Mouse (Mus musculus): Measurements from ENCODE around the gene Stk25. TPM values are rescaled to one million over a fixed set of nuclear protein-coding genes. Genes with fewer than 3 reads are reported as not detected.

Stk25 gene
- polyA plus RNA-seq, 1 experiment from 2014 or later = 132 TPM

DNA sequence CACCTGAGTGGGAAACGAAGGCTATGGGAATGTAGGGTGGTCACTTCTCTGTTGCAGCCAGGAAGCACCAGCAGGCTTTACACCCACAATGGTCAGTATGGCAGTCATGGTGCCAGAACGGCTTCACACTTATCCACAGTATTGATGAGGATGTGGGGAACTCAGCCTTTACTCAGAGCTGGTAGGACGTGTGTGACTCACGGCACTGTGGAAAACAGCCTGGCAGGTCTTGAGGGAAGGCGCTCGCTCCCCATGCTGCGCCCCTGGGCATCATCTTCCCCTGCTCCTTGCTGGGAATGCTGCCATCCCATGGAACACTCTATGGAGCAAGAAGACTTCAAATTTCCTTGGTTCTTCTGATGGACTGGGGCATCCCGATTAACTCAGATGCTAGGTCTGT lies 32.6 kb upstream of the Stk25 start:
- no peak overlapping the region for H3K4me2 ChIP-seq
- 87% methylated on average over 8 of the region's 8 CpGs for WGBS
- peaks cover 40% of the 10 kb centered on the region for H3K4me1 ChIP-seq
- no peaks in the 10 kb centered on the region for H3K9me3 ChIP-seq
- no peak overlapping the region for H3K4me3 ChIP-seq
- H3K9ac ChIP-seq = no peak overlapping the region
- peaks cover 46% of the 10 kb centered on the region for H3K36me3 ChIP-seq
- no peaks in the 10 kb centered on the region for H3K27me3 ChIP-seq (replicated peaks)
- no peak for ATAC-seq (ENCODE audit: extremely low read depth, insufficient number of reproducible peaks, low FRiP score, low TSS enrichment)
- H3K27ac ChIP-seq (replicated peaks) = no peak overlapping the region

DNA sequence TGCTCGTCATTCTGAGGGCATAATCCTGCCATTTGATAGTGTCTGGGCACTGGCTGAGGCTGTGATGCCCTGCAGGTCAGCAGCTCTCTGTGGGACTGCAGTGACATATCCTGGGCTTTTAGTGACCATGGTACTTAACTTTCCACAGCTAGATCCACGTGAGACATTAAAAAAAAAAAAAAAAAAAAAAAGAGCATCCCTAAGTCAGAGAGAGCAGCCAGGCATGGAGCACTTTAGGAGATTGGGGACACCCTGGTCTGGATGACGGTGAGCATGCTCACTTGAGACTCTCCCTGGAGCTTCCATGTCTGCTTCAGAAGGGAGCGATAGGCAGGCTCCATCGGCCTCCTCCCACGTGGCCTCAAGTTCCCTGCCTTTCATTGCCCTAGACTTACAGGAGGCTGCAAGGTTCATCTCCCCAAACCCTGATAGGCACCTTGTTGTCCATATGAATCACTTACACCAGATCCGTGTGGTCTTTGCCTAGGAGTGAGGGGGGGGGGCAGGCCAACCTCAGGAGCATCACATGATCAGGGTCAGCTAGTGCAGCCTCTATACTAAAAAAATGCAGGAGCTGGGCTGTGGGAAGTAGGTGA lies 31.5 kb upstream of the Stk25 start:
- Histone ChIP-seq H3K27me3 (replicated peaks) (no peaks in the 10 kb centered on the region), H3K4me1 (peaks cover 31% of the 10 kb centered on the region), H3K4me2 (no peak overlapping the region), H3K9me3 (no peaks in the 10 kb centered on the region), H3K4me3 (no peak overlapping the region), H3K36me3 (peaks cover 36% of the 10 kb centered on the region), H3K27ac (replicated peaks) (no peak overlapping the region), H3K9ac (no peak overlapping the region)
- ATAC-seq (ENCODE audit: extremely low read depth, insufficient number of reproducible peaks, low FRiP score, low TSS enrichment) = no peak
- 71% methylated on average over 7 of the region's 7 CpGs for whole genome bisulfite sequencing

DNA sequence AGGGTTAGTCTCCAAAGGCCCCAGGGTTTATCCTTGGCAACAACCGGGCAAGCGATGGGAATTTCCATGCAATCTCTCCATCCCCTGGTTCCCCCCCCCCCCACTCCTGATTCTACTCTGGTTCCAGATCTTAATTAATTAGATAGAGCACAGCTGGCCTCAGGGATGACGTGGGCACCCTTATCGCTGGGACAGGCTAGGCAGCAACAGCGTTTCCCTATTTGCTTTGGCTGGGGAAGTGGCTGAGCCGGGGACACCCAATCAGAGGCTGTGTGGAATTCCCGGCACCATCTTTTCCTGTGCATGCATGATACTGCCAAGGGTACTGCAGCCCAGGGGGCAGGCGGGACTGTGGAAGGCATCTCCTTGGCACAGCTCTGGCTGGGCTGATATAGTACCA lies 29.7 kb upstream of the Stk25 start:
- Histone ChIP-seq H3K4me1 (peaks cover 22% of the 10 kb centered on the region), H3K9ac (no peak overlapping the region), H3K36me3 (peaks cover 27% of the 10 kb centered on the region), H3K4me2 (0 out of 2 replicates have a peak overlapping the region, but pooled peaks have one; percentile 96), H3K4me3 (no peak overlapping the region), H3K27ac (replicated peaks) (0 out of 2 replicates have a peak overlapping the region, but pooled peaks have one; percentile 39), H3K9me3 (no peaks in the 10 kb centered on the region), H3K27me3 (replicated peaks) (peaks cover 10% of the 10 kb centered on the region; the same call in 1 of the 2 replicates)
- ATAC-seq (ENCODE audit: extremely low read depth, insufficient number of reproducible peaks, low FRiP score, low TSS enrichment) = no peak
- 55% methylated on average over 8 of the region's 8 CpGs for WGBS

DNA sequence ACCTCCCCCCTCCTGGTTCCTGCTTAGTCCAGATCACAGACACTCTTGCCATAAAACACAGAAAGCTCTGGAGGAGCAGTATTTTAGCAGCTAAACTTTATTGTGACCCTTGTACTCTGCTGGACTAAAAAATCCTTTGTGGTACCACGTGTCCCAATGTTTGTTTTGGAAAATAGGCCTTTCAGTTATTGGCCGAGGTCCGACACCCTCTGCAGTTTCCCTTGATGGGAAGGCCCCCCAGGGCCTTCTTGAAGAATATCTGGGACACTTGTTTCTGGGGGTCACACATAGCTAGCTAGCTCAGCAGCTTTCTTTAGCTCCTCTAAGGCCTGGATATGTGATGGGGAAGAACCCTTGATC lies 28.5 kb upstream of the Stk25 start:
- Histone ChIP-seq H3K36me3 (peaks cover 18% of the 10 kb centered on the region), H3K4me2 (peak overlapping the region; percentile 96), H3K27me3 (replicated peaks) (peaks cover 10% of the 10 kb centered on the region; the same call in 1 of the 2 replicates), H3K4me1 (peaks cover 20% of the 10 kb centered on the region), H3K4me3 (peak overlapping the region; percentile 75), H3K9me3 (no peaks in the 10 kb centered on the region), H3K9ac (peak overlapping the region; percentile 84), H3K27ac (replicated peaks) (0 out of 2 replicates have a peak overlapping the region, but pooled peaks have one; percentile 16)
- ATAC-seq (ENCODE audit: extremely low read depth, insufficient number of reproducible peaks, low FRiP score, low TSS enrichment) = no peak
- WGBS = 54% methylated on average over 3 of the region's 3 CpGs

DNA sequence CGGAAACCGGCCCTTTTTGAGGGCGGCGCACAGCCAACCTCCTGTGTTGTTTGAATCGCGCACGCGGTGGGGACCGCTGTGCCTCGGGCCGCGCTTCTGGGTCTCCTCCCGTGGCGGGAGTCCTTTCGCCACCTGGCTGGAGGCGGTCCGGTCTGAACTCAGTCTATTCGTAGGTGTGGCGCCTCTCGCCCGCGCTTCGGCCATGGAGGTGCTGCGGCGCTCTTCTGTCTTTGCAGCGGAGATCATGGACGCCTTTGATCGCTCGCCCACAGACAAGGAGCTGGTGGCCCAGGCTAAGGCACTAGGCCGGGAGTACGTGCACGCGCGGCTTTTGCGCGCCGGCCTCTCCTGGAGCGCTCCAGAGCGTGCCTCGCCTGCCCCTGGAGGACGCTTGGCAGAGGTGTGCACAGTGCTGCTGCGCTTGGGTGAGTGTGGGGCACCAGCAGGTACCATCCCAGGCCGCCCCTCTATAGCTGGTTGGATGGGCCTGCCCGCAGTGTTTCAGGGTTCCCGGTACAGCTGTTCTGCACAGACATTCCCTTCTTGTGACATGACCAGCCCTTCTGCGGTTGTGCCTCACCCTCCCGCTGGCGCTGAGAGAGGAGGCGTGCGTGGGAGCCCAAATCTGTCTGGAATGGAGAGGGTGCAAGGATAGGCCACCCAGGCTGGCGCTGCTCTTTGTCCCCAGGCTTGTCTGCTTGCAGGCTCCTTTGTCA lies 27.9 kb upstream of the Stk25 start:
- peaks cover 20% of the 10 kb centered on the region for H3K4me1 ChIP-seq
- H3K9me3 ChIP-seq = no peaks in the 10 kb centered on the region
- WGBS = 7% methylated on average over 51 of the region's 51 CpGs
- peaks cover 10% of the 10 kb centered on the region; the same call in 1 of the 2 replicates for H3K27me3 ChIP-seq (replicated peaks)
- H3K27ac ChIP-seq (replicated peaks) = peak overlapping the region; percentile 55; the same call in 1 of the 2 replicates
- peak; percentile 65 for ATAC-seq (ENCODE audit: extremely low read depth, insufficient number of reproducible peaks, low FRiP score, low TSS enrichment)
- peak overlapping the region; percentile 75 for H3K4me3 ChIP-seq
- peak overlapping the region; percentile 84 for H3K9ac ChIP-seq
- peak overlapping the region; percentile 96 for H3K4me2 ChIP-seq
- peaks cover 13% of the 10 kb centered on the region for H3K36me3 ChIP-seq

DNA sequence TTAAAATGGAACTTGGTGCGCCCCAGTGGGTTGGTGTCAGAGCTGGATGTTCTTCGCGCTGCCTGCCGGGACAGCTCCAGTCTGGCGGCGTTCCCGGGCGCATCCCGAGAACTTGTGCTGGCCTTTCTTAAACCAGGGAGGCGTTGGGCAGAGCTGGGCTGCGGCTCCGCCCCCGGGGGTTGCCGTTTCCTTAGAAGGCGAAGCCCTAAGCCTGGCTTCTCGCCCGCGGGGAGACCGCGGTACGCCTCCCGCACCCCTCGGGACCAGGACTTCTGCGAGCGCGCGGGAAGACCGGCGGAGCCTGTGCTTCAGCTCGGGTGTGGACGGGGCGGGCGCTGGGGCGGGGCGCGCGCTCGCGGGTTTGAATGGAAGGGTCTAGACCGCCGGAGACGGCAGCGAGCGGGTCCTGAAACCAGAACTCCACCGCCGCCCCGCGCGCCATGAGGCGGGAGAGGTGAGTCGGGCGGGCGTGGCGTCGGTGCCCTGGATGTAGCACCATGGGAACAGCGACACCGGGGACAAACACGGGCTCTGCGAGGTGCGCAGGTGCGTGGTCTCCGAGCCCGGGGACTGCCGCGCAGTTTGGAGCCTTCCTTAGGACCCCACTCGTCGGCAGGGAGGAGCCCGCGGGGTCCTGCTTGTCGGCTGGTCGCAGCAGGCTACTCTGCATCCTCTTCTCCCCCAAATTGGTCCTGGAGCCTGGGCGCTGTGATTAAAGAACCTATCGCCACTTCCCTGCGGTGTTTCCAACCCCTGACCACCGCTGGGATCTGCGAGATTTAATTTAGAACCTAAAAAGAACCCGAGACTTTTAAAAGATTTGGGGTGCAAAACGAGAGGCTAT lies 27.2 kb upstream of the Stk25 start, which contains the start of gene Bok:
Gene Bok (plus strand): TSS at position 260 of the 844 bp plus-strand sequence.
- H3K4me3 ChIP-seq = peak within 1 kb of the TSS; percentile 75
- ATAC-seq (ENCODE audit: extremely low read depth, insufficient number of reproducible peaks, low FRiP score, low TSS enrichment) = no peak
- WGBS = under 1% methylated on average over 78 of the region's 78 CpGs
- no peaks in the 10 kb centered on the region for H3K9me3 ChIP-seq
- peak within 1 kb of the TSS; percentile 55 for H3K27ac ChIP-seq (replicated peaks)
- H3K9ac ChIP-seq = peak within 1 kb of the TSS; percentile 84
- peaks cover 20% of the 10 kb centered on the region for H3K4me1 ChIP-seq
- H3K27me3 ChIP-seq (replicated peaks) = peaks cover 10% of the 10 kb centered on the region; the same call in 1 of the 2 replicates
- peak within 1 kb of the TSS; percentile 96 for H3K4me2 ChIP-seq
- peaks cover 5% of the 10 kb centered on the region; the same call in 1 of the 2 replicates for H3K36me3 ChIP-seq

DNA sequence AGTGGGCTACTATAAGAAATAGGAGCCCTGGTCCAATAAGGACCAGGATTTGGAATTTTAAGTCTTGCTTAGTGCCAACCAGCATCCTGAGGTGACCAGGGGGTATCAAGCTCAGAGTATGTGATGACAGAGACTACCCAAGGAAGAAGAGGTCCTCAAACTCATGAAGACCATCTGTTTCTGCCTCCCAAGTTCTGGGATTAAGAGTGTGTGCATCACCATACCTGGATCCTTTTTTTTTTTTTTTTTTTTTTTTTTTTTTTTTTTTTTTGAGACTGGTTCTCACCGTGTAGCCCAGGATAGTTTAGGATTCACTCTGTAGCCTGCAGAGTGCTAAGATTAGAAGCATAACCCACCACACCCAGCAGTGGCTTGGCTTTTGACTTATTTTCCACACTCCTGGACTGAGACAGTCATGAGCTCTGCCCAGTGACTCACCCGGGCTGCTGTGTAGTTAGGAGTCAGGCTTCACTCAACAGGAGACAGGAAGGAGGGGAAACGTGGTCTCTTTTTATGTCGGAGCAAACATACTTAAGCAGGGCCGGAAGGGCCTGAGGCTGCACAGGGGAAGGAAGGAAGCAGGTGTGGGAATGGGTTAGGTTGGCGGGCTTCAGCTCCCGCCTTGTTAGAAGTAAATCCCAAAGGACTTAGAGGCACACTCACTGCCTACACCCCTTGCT lies 21.6 kb upstream of the Stk25 start:
- H3K27ac ChIP-seq (replicated peaks) = peak overlapping the region; percentile 43; the same call in 1 of the 2 replicates
- no peak overlapping the region for H3K4me3 ChIP-seq
- no peaks in the 10 kb centered on the region for H3K36me3 ChIP-seq
- peak; percentile 48; the same call in 1 of the 2 replicates for ATAC-seq (ENCODE audit: extremely low read depth, insufficient number of reproducible peaks, low FRiP score, low TSS enrichment)
- H3K4me1 ChIP-seq = 0 out of 2 replicates have a peak, but pooled peaks cover 3% of the 10 kb centered on the region
- no peaks in the 10 kb centered on the region for H3K9me3 ChIP-seq
- peaks cover 10% of the 10 kb centered on the region; the same call in 1 of the 2 replicates for H3K27me3 ChIP-seq (replicated peaks)
- 47% methylated on average over 7 of the region's 7 CpGs for WGBS
- no peak overlapping the region for H3K9ac ChIP-seq
- H3K4me2 ChIP-seq = no peak overlapping the region

DNA sequence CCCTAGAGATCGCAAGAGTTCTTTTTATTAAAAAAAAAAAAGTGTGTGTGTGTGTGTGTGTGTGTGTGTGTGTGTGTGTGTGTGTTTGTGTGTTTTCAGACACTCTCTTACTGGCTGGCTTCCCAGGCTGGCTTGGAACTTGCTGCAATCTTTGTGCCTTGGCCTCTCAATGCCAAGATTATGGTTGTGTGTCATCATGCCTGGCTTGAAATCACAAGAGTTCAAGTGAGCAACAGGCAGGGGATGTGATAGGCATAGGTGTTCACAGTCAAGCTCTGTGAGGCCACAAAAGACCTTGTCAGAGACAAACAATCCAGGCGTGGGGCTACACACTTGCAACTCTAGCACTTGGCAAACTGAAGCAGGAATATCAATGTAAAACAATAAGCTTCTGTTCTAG lies 19.9 kb upstream of the Stk25 start:
- H3K4me2 ChIP-seq = no peak overlapping the region
- ATAC-seq (ENCODE audit: extremely low read depth, insufficient number of reproducible peaks, low FRiP score, low TSS enrichment) = no peak
- no peaks in the 10 kb centered on the region for H3K9me3 ChIP-seq
- peak overlapping the region; percentile 48; the same call in 1 of the 2 replicates for H3K27ac ChIP-seq (replicated peaks)
- H3K9ac ChIP-seq = no peak overlapping the region
- 0 out of 2 replicates have a peak, but pooled peaks cover 3% of the 10 kb centered on the region for H3K27me3 ChIP-seq (replicated peaks)
- H3K4me1 ChIP-seq = 0 out of 2 replicates have a peak, but pooled peaks cover 3% of the 10 kb centered on the region
- no peaks in the 10 kb centered on the region for H3K36me3 ChIP-seq
- WGBS = 55% methylated on average over 2 of the region's 2 CpGs
- H3K4me3 ChIP-seq = no peak overlapping the region

DNA sequence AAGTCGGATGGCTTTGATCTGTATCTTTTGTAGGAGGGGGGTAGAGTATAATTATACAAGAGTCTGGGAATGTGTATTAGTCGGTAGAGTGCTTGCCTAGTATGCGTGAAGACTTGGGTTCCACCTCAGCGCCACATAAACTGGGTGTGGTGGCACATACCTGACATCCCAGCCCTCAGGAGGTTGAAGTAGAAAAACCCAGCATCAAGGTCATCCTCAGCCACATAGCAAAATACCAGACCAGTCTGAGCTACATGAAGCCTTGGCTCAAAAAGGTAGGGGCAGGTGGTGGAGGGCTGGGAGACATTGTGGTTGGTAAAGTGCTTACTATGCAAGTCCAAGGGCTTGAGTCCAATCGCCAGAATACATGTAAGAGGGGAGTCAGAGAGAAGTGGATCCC lies 14.2 kb upstream of the Stk25 start:
- H3K27ac ChIP-seq (replicated peaks) = no peak overlapping the region
- H3K4me2 ChIP-seq = no peak overlapping the region
- no peak overlapping the region for H3K9ac ChIP-seq
- no peaks in the 10 kb centered on the region for H3K9me3 ChIP-seq
- no peaks in the 10 kb centered on the region for H3K27me3 ChIP-seq (replicated peaks)
- H3K4me1 ChIP-seq = peaks cover 20% of the 10 kb centered on the region
- H3K36me3 ChIP-seq = no peaks in the 10 kb centered on the region
- no peak overlapping the region for H3K4me3 ChIP-seq
- 87% methylated on average over 5 of the region's 5 CpGs for WGBS
- ATAC-seq (ENCODE audit: extremely low read depth, insufficient number of reproducible peaks, low FRiP score, low TSS enrichment) = no peak

DNA sequence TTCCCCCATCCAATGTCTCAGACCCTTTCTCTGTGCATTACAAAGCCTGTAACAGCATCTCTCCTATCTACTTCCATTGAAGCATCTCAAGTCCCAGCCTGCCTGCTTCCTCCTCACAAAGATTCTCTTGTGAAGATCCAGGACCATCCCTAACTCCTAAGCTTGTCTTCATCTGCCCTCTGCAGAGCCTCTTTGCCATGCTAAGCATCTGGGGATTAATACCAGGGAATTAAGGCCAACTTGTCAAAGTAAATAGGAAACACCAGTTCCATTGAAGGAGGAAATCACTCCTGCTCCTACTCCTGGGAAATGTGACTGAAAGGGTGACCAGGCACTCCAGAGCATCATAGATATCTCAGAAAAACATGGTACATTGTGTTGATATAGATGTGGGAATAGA lies 11.5 kb upstream of the Stk25 start:
- Histone ChIP-seq H3K27me3 (replicated peaks) (no peaks in the 10 kb centered on the region), H3K27ac (replicated peaks) (no peak overlapping the region), H3K4me2 (peak overlapping the region; percentile 83; the same call in 1 of the 2 replicates), H3K9me3 (no peaks in the 10 kb centered on the region), H3K9ac (no peak overlapping the region), H3K36me3 (no peaks in the 10 kb centered on the region), H3K4me3 (no peak overlapping the region), H3K4me1 (peaks cover 23% of the 10 kb centered on the region)
- no peak for ATAC-seq (ENCODE audit: extremely low read depth, insufficient number of reproducible peaks, low FRiP score, low TSS enrichment)
